Mouse (Mus musculus) embryonic fibroblast, embryonic 13.5 days (primary cell): ENCODE results near the gene Aldh8a1. TPM values are rescaled to one million over a fixed set of nuclear protein-coding genes. Genes with fewer than 3 reads are reported as not detected.

Source experiments
- H3K27ac ChIP-seq: 2 replicates; pipeline ENCODE4 v1.5.1; 2012; ENCODE audit warnings: low read length, control low read depth, inconsistent platforms; ENCODE audit not compliant: insufficient read depth
- H3K4me1 ChIP-seq: 2 replicates; pipeline ENCODE4 v1.6.1; 2011; ENCODE audit warnings: low read length; ENCODE audit not compliant: control insufficient read depth, insufficient read depth
- H3K4me3 ChIP-seq: 2 replicates; pipeline ENCODE4 v1.5.1; 2011; ENCODE audit warnings: mild to moderate bottlenecking, control low read depth, low read length; ENCODE audit not compliant: insufficient read depth
- CTCF ChIP-seq: IDR thresholded peaks from 2 replicates; pipeline ENCODE4 v1.5.1; 2011; ENCODE audit warnings: mild to moderate bottlenecking, control low read depth, low read length, moderate library complexity, borderline replicate concordance; ENCODE audit not compliant: insufficient read depth
- POLR2A ChIP-seq: IDR thresholded peaks from 2 replicates; pipeline ENCODE4 v1.6.1; 2011; ENCODE audit warnings: low read depth, mild to moderate bottlenecking, control low read depth, low read length, moderate library complexity
- polyA plus RNA-seq: library from polyadenylated mRNA; stranded (reverse); fragments of >200 nt; gene quantifications from 2 replicates; pipeline ENCODE4 v1.2.4, GENCODE M21; 2011; ENCODE audit warnings: low read depth; ENCODE audit not compliant: missing spikeins, insufficient read length

Aldh8a1 gene
- polyA plus RNA-seq = not detected in 2 replicates

DNA sequence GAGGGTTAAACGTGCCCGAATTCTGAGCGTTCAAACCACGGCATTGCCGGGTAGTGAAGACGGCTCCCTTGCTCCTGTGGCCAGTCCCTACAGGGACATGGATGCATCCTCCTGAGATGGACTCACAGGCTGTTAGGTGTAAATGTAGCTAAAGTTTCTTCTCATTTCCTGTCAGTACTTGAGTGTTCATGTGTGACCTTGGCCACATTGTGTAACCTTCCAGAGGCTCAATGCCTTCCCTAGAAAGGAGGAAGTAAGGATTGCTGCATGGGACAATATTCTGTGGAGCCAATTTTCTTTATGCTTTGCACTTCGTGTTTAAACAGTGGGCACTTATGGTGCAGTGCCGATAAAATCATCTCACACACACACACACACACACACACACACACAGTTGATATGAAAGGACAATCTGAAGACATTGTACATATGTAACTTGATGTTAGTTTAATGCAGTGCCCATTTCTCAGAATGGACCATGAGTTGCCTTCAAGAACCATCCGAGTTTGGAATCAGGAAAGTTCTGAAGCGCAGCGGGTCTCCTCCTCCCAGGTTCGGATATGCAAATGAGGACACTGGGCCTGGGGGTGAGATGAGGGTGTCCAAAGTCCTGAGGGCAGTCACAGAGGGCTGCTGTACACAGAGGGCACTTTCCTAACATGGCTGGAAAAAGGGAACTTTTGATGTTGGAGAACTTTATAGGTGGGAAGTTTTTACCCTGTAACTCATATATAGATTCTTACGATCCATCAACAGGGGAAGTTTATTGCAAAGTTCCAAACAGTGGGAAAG, at the start of gene Aldh8a1:
Gene Aldh8a1 (plus strand): TSS at position 610 of the 792 bp plus-strand sequence.
- no peak for TF ChIP-seq POLR2A
- TF ChIP-seq CTCF = no peak
- H3K27ac ChIP-seq = no peak within 1 kb of the TSS
- no peak within 1 kb of the TSS for H3K4me3 ChIP-seq
- H3K4me1 ChIP-seq = no peaks in the 10 kb centered on the region

DNA sequence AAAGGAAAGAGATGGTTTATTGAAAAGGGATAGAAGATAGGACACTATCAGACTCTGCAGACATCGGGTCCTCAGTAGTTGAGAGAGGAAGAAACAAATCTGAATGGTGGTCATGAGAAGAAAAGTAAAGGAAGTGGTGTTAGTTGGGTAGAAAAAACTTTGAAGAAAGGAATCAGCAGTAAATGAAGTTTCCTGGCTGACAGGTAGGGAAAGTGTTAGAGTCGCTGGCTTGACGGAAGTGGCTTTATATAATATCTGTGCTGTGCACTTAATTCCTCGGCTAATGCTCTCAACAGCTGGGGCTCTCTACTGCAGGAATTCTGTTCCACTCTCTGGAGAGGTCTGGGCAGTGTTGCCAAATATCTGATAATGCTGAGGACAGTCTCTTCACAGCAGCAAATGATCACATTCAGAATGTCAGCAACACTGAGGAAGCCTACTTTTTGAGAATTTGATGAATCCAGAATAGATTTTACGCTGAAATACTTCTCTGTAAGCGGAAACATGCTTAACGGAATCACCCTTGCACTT, 49.4 kb upstream of the Aldh8a1 start:
- H3K4me3 ChIP-seq = no peak overlapping the region
- H3K4me1 ChIP-seq = no peaks in the 10 kb centered on the region
- TF ChIP-seq POLR2A (no peak), CTCF (no peak)
- no peak overlapping the region for H3K27ac ChIP-seq

DNA sequence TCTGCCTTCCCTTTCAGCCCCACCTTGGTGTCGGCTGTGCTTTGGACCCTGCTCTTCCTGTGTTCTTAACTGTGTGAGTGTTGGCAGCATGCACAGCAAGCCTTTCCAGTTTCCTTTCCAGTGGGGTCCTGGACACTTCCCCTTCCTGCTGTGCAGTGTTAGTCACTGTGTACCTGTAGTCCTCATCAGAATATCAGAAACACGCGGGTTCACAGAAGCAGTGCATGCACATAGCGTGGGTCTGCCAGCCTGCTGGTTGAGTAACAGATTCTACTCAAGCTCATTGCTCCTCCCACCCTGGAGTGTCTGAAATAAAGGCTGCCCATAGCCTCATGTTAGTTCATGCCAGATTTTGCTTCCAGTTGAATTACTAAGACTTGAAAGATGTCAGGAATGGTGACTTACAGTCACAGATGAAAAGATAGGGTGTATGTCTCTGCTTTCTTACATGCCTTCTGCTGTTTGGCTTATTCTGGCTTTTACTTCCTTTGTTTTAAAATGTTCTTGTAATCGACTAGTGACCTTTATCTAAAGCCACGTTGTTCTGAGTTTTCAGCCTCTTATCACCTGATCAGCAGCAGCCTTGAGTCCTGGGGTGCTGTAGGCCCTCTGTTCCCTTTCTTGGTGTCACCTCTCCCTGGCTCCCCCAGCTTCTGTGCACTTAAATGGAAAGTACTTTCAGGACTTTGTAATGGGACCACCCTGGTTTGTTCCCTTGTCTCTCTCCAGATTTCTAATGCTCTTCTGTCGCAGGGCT, 42.6 kb upstream of the Aldh8a1 start:
- H3K4me1 ChIP-seq = no peaks in the 10 kb centered on the region
- TF ChIP-seq POLR2A (no peak), CTCF (no peak)
- no peak overlapping the region for H3K4me3 ChIP-seq
- H3K27ac ChIP-seq = peak overlapping the region; percentile 63; the same call in 1 of the 2 replicates

DNA sequence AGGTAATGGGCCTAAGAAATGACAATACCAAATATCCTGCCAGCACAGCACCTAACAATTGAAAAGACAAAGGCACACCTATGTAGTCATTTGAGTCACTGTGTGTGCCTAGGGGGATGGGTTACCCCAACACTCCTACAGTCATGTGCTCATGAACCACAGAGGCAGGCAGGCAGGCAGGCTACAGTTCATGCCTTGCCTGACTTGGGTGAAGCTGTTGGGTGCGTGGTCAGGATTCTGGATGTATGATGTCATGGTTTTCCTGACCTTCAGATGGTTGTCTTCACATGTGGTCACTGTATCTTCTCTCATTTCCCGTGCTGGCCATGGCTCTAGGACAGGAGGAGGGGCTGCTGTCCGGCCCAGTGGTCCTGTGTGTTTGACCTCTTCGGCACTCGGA, 41.6 kb upstream of the Aldh8a1 start:
- Histone ChIP-seq H3K4me1 (no peaks in the 10 kb centered on the region), H3K27ac (no peak overlapping the region), H3K4me3 (no peak overlapping the region)
- no peak for TF ChIP-seq CTCF
- no peak for TF ChIP-seq POLR2A

DNA sequence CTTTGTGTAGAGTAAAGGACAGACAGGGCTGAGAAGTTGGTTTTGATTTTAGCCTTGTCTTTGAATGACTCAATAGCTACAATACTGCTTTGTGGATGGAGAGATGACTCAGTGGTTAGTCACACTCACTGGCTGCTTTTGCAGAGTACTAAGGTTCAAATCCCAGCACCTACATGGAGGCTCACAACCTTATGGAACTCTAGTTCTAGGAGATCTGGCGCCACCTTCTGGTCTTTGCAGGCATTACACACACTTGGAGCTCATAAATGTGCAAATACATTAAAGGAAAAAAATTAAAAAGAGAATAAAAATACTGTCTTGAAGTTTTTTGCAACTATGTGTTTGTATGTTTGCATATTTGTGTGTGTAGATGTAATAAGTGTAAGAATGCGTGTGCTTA, 39.9 kb upstream of the Aldh8a1 start:
- Histone ChIP-seq H3K4me1 (no peaks in the 10 kb centered on the region), H3K4me3 (no peak overlapping the region)
- TF ChIP-seq POLR2A (no peak), CTCF (no peak)

DNA sequence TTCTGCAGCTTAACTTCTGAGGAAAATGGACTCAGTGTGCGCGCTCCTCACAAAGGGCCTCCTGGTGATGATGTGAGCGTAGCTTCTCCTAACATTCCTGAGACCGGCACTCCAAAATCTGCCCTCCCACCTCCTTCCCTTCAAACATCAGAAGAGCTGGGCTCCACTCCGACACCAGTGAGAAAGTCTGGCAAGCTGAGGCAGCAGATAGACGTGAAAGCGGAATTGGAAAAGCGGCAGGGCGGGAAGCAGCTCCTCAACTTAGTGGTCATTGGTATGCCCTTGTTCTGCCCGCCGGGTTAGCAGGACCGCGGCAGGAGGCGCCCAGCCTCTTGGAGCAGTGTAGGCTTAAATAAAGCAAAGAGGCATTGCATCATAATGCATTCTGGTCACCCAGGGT, 35.4 kb upstream of the Aldh8a1 start:
- H3K4me3 ChIP-seq = no peak overlapping the region
- no peak overlapping the region for H3K27ac ChIP-seq
- TF ChIP-seq CTCF (no peak), POLR2A (no peak)
- H3K4me1 ChIP-seq = no peaks in the 10 kb centered on the region

More for the DNA sequence above, 39.9 kb upstream of the Aldh8a1 start:
- H3K27ac ChIP-seq = no peak overlapping the region

DNA sequence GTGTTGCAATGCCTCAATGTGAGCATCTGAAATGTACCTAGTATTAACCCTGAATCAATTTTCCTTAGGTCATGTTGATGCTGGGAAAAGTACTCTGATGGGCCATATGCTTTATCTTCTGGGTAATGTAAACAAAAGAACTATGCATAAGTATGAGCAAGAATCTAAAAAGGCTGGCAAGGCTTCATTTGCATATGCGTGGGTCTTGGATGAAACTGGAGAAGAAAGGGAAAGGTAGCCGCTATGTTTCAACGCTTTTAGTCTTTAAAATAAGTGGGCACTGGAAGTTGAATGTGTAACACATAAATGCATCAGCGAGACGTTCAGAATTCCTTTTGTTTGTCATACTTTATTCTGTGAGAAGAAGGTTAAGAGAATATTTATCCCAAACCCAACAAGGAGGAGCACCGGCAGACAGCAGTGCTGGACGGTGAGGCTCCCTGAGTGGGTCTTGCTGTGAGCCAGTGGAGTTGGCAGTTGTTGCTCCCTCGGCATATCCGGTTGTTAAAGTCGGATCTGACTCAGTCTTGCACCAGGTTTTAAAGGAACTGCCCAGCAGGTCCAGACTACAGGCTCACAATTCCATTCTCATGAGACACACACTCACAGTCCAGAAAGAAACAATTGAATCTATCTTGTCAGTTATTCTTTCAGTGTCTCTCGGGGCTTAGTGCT, 34.6 kb upstream of the Aldh8a1 start:
- no peak overlapping the region for H3K4me3 ChIP-seq
- H3K4me1 ChIP-seq = no peaks in the 10 kb centered on the region
- no peak for TF ChIP-seq CTCF
- no peak for TF ChIP-seq POLR2A
- no peak overlapping the region for H3K27ac ChIP-seq

DNA sequence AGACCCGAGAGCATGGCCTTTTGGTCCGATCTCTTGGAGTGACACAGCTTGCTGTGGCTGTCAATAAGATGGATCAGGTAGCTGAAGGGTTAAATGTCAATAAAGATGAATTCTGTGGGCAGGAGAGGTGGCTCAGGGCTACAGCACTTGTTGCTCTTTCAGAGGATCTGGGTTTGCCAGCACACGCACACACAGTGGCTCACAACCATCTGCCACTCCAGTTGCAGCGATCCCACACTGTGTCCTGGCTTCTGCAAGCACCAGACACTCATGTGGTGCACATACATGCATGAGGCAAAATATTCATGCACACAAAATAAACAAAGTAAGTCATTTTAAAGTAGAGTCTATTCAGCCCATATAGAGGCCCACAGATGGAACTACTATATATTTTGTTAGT, 29.8 kb upstream of the Aldh8a1 start:
- no peak overlapping the region for H3K27ac ChIP-seq
- no peaks in the 10 kb centered on the region for H3K4me1 ChIP-seq
- no peak for TF ChIP-seq CTCF
- no peak overlapping the region for H3K4me3 ChIP-seq

DNA sequence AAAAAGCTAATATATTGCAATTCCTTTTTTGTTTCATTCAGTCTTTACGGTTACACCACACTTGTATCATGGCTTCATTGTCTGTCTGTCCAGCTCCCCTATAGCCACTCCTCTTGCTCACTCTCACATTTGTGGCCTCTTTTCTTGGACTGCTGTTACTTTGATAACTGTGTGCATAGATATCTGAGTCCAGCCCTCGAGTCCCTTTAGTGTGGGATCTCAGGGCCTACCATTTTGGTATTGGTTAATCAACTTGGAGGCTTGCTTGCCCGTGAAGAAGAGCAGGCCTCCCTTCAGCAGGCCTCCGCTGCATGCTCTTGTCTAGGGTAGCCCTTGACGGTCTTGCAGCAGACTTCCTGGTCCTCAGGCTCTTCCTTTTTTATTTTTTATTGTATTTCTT, 27.6 kb upstream of the Aldh8a1 start:
- TF ChIP-seq CTCF = no peak
- no peak for TF ChIP-seq POLR2A
- H3K4me3 ChIP-seq = no peak overlapping the region
- no peak overlapping the region for H3K27ac ChIP-seq
- no peaks in the 10 kb centered on the region for H3K4me1 ChIP-seq
